Mouse (Mus musculus) intestine, embryonic 15.5 days (tissue): Measurements from ENCODE around the gene Csn1s2a. TPM values are rescaled to one million over a fixed set of nuclear protein-coding genes. Genes with fewer than 3 reads are reported as not detected.
"Not testable (repeated sequence)": the region's sequence is repeated elsewhere in the genome, so short reads cannot be mapped to it uniquely, and the experiment has no call there.

Experiments
- ATAC-seq: fragments of 200-750 bp; cut with Nextera tagmentation; 2 replicates; pipeline ENCODE4 v1.8.0; 2017; ENCODE audit warnings: moderate TSS enrichment, moderate library complexity
- H3K27ac ChIP-seq: fragments of 300-500 bp; sonication (generic); 2 replicates; pipeline ENCODE4 v1.5.1; 2015; ENCODE audit warnings: mild to moderate bottlenecking, inconsistent platforms
- H3K27me3 ChIP-seq: fragments of 300-500 bp; sonication (generic); replicated peaks from 2 replicates; pipeline ENCODE4 v1.6.1; 2015; ENCODE audit warnings: inconsistent platforms
- H3K36me3 ChIP-seq: fragments of 300-500 bp; sonication (generic); 2 replicates; pipeline ENCODE4 v1.6.1; 2015; ENCODE audit warnings: inconsistent platforms
- H3K4me1 ChIP-seq: fragments of 300-500 bp; sonication (generic); replicated peaks from 2 replicates; pipeline ENCODE4 v1.6.1; 2015; ENCODE audit warnings: inconsistent platforms
- H3K4me2 ChIP-seq: fragments of 300-500 bp; sonication (generic); replicated peaks from 2 replicates; pipeline ENCODE4 v1.6.1; 2015; ENCODE audit warnings: mild to moderate bottlenecking, inconsistent platforms
- H3K4me3 ChIP-seq: fragments of 300-500 bp; sonication (generic); replicated peaks from 2 replicates; pipeline ENCODE4 v1.5.1; 2015; ENCODE audit warnings: inconsistent platforms
- H3K9ac ChIP-seq: fragments of 300-500 bp; sonication (generic); 2 replicates; pipeline ENCODE4 v1.6.1; 2015; ENCODE audit warnings: inconsistent platforms
- H3K9me3 ChIP-seq: fragments of 300-500 bp; sonication (generic); 2 replicates; pipeline ENCODE4 v1.6.1; 2016; ENCODE audit warnings: inconsistent platforms
- WGBS: fragments of 180-500 bp; shearing (Covaris S2); methylation state at CpG from one replicate; pipeline ENCODE4 v1.1.7; 2015; 5-methylcytosine and 5-hydroxymethylcytosine counted together
- polyA plus RNA-seq: library from polyadenylated mRNA; unstranded; fragments of >200 nt; fragmentation: Nextera tagmentation; extraction: Ambion mirVana; gene quantifications from 2 replicates; pipeline ENCODE4 v1.2.1, GENCODE M21; 2015

The Csn1s2a gene
- not detected in 2 replicates for polyA plus RNA-seq

GRCm38 (mm10) chr5:87774267-87774666, at the start of gene Csn1s2a:
TSS of gene Csn1s2a (plus strand) at chr5:87774567.
- WGBS: 78% methylated on average over 1 of the region's 1 CpGs
- no peak for ATAC-seq

GRCm38 (mm10) chr5:87734821-87735220, 39.5 kb upstream of the Csn1s2a start:
- Histone ChIP-seq H3K9ac (no peak overlapping the region), H3K9me3 (no peaks in the 10 kb centered on the region), H3K36me3 (no peaks in the 10 kb centered on the region), H3K4me1 (no peaks in the 10 kb centered on the region), H3K27me3 (no peaks in the 10 kb centered on the region), H3K4me2 (no peak overlapping the region), H3K27ac (no peak overlapping the region), H3K4me3 (no peak overlapping the region)
- ATAC-seq: no peak

More at GRCm38 (mm10) chr5:87774267-87774666, at the start of gene Csn1s2a:
- Histone ChIP-seq H3K27me3 (no peaks in the 10 kb centered on the region), H3K4me2 (no peak within 1 kb of the TSS), H3K27ac (no peak within 1 kb of the TSS), H3K4me3 (no peak within 1 kb of the TSS), H3K9me3 (no peaks in the 10 kb centered on the region), H3K36me3 (no peaks in the 10 kb centered on the region), H3K9ac (no peak within 1 kb of the TSS), H3K4me1 (no peaks in the 10 kb centered on the region)

- H3K4me3 ChIP-seq: no peak overlapping the region
- 100% methylated on average over 1 of the region's 1 CpGs for WGBS
- no peaks in the 10 kb centered on the region for H3K36me3 ChIP-seq
These were observed 20.9 kb upstream of the Csn1s2a start for GRCm38 (mm10) chr5:87753471-87753870.

GRCm38 (mm10) chr5:87764546-87764945, 9.8 kb upstream of the Csn1s2a start:
- no peak for ATAC-seq
- no peak overlapping the region for H3K9ac ChIP-seq
- no peak overlapping the region for H3K27ac ChIP-seq
- no peak overlapping the region for H3K4me3 ChIP-seq
- WGBS: 68% methylated on average over 3 of the region's 3 CpGs
- no peaks in the 10 kb centered on the region for H3K9me3 ChIP-seq
- no peaks in the 10 kb centered on the region for H3K4me1 ChIP-seq
- H3K27me3 ChIP-seq: no peaks in the 10 kb centered on the region
- H3K4me2 ChIP-seq: no peak overlapping the region
- H3K36me3 ChIP-seq: no peaks in the 10 kb centered on the region

More at GRCm38 (mm10) chr5:87753471-87753870, 20.9 kb upstream of the Csn1s2a start:
- no peak for ATAC-seq
- H3K4me2 ChIP-seq: no peak overlapping the region
- H3K9ac ChIP-seq: no peak overlapping the region
- no peaks in the 10 kb centered on the region for H3K4me1 ChIP-seq
- no peak overlapping the region for H3K27ac ChIP-seq
- H3K9me3 ChIP-seq: no peaks in the 10 kb centered on the region
- H3K27me3 ChIP-seq: no peaks in the 10 kb centered on the region

GRCm38 (mm10) chr5:87772151-87772550, 2.2 kb upstream of the Csn1s2a start:
- H3K9me3 ChIP-seq, H3K9ac ChIP-seq, H3K36me3 ChIP-seq, H3K4me2 ChIP-seq, ATAC-seq, H3K27me3 ChIP-seq, H3K27ac ChIP-seq, H3K4me3 ChIP-seq, H3K4me1 ChIP-seq: not testable (repeated sequence)
- WGBS: 60% methylated on average over 2 of the region's 2 CpGs

- Histone ChIP-seq H3K27ac (no peak overlapping the region), H3K9ac (no peak overlapping the region), H3K27me3 (no peaks in the 10 kb centered on the region), H3K9me3 (no peaks in the 10 kb centered on the region), H3K36me3 (no peaks in the 10 kb centered on the region), H3K4me2 (no peak overlapping the region), H3K4me1 (no peaks in the 10 kb centered on the region), H3K4me3 (no peak overlapping the region)
- ATAC-seq: no peak
- 56% methylated on average over 4 of the region's 4 CpGs for WGBS
These were observed 8.4 kb downstream of the Csn1s2a start for GRCm38 (mm10) chr5:87782731-87783130.

- no peak within 1 kb of the TSS for H3K27ac ChIP-seq
- H3K4me1 ChIP-seq: no peaks in the 10 kb centered on the region
- H3K4me2 ChIP-seq: no peak within 1 kb of the TSS
- H3K9me3 ChIP-seq: no peaks in the 10 kb centered on the region
- no peak within 1 kb of the TSS for H3K4me3 ChIP-seq
- 76% methylated on average over 2 of the region's 2 CpGs for WGBS
- H3K36me3 ChIP-seq: no peaks in the 10 kb centered on the region
- no peaks in the 10 kb centered on the region for H3K27me3 ChIP-seq
- H3K9ac ChIP-seq: no peak within 1 kb of the TSS
- ATAC-seq: no peak
These were observed 33.4 kb downstream of the Csn1s2a start, which contains the start of gene Csn1s2b for GRCm38 (mm10) chr5:87807782-87808181. TSS of gene Csn1s2b (plus strand) at chr5:87808082.

GRCm38 (mm10) chr5:87809253-87809652, 34.9 kb downstream of the Csn1s2a start:
- 67% methylated on average over 2 of the region's 2 CpGs for WGBS
- H3K27me3 ChIP-seq: no peaks in the 10 kb centered on the region
- H3K9me3 ChIP-seq: no peaks in the 10 kb centered on the region
- H3K27ac ChIP-seq: no peak overlapping the region
- no peak overlapping the region for H3K4me2 ChIP-seq
- no peak overlapping the region for H3K9ac ChIP-seq
- H3K4me3 ChIP-seq: no peak overlapping the region
- H3K36me3 ChIP-seq: no peaks in the 10 kb centered on the region
- no peak for ATAC-seq
- H3K4me1 ChIP-seq: no peaks in the 10 kb centered on the region

GRCm38 (mm10) chr5:87825386-87825785, 51.0 kb downstream of the Csn1s2a start, which contains the start of gene Prr27:
TSS of gene Prr27 (plus strand) at chr5:87825686.
- Histone ChIP-seq H3K9ac (no peak within 1 kb of the TSS), H3K27me3 (no peaks in the 10 kb centered on the region), H3K4me3 (no peak within 1 kb of the TSS), H3K4me1 (no peaks in the 10 kb centered on the region), H3K36me3 (no peaks in the 10 kb centered on the region), H3K4me2 (no peak within 1 kb of the TSS), H3K9me3 (no peaks in the 10 kb centered on the region), H3K27ac (no peak within 1 kb of the TSS)
- no peak for ATAC-seq
- WGBS: 76% methylated on average over 1 of the region's 1 CpGs

Other genes starting within 250 kb of the Csn1s2a start
- 43.0 and 49.7 TPM in 2 replicates for gene Sult1b1, start 236.4 kb upstream of the Csn1s2a start, polyA plus RNA-seq
- 43.6 and 56.5 TPM in 2 replicates for gene Sult1d1, start 205.5 kb upstream of the Csn1s2a start, polyA plus RNA-seq
- not detected in 2 replicates for gene Sult1e1, start 183.0 kb upstream of the Csn1s2a start, polyA plus RNA-seq
- gene Csn1s1, start 108.4 kb upstream of the Csn1s2a start, polyA plus RNA-seq: not detected in 2 replicates
- not detected in 2 replicates for gene Csn2, start 74.9 kb upstream of the Csn1s2a start, polyA plus RNA-seq
- not detected in 2 replicates for gene Csn1s2b, start 33.5 kb downstream of the Csn1s2a start, polyA plus RNA-seq
- gene Prr27, start 51.1 kb downstream of the Csn1s2a start, polyA plus RNA-seq: not detected in 2 replicates
- gene Odam, start 110.5 kb downstream of the Csn1s2a start, polyA plus RNA-seq: not detected in 2 replicates
- 0.13 and 0.37 TPM in 2 replicates for gene Csn3, start 151.0 kb downstream of the Csn1s2a start, polyA plus RNA-seq
- gene 2310003L06Rik, start 194.9 kb downstream of the Csn1s2a start, polyA plus RNA-seq: not detected in 2 replicates
- gene Gm28434, start 194.9 kb downstream of the Csn1s2a start, polyA plus RNA-seq: not detected in 2 replicates
- not detected in 2 replicates for gene Cabs1, start 204.9 kb downstream of the Csn1s2a start, polyA plus RNA-seq
- gene Smr3a, start 228.0 kb downstream of the Csn1s2a start, polyA plus RNA-seq: not detected in 2 replicates